Mouse (Mus musculus): ENCODE results near the gene Hap1.
"Not testable (repeated sequence)": the region's sequence is repeated elsewhere in the genome, so short reads cannot be mapped to it uniquely, and the experiment has no call there.

The Hap1 gene

DNA sequence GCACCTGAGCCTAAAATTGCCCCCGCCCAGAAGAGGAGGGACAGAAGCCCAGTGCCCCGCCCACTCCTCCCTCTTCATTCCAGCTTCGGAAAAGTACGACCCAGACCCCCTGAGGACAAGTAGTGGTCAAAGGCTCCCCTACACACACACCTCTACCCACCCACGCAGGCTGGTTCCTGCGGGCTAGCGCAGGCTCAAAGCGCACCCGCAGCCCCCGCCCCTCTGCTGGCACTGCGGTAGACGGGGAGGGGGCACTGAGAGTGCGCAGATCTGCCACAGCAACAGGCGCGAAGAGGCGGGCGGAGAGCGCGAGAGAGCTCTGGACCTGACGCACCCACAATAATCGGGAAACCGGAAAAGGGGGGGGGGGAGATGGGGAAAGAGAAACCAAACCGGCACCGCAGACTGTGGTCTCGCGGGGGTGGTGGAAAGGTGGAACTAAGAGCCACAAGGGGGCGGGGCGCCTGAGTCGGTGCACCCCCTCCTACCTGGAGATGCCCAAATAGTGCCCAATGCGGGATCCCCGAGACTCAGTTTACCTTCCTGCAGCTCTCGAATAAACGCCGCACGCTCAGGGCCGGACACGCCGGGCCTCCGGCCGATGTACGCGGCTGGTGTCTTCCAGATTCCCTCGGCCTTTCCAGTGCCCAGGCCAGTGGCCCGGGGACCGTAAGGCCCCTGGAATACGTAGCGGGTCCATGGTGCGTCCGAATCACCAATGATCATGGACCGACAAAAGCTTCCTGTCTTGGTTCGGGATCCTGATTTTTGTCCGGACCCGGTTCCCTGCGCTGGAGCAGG lies 577 bp downstream of the Hap1 start:
- DNase-seq (ENCODE audit: low spot score) = peak; percentile 15

- DNase-seq (ENCODE audit: low spot score) = no peak
Observed at GRCm38 (mm10) chr11:100352076-100352857, 3.7 kb downstream of the Hap1 start.

DNA sequence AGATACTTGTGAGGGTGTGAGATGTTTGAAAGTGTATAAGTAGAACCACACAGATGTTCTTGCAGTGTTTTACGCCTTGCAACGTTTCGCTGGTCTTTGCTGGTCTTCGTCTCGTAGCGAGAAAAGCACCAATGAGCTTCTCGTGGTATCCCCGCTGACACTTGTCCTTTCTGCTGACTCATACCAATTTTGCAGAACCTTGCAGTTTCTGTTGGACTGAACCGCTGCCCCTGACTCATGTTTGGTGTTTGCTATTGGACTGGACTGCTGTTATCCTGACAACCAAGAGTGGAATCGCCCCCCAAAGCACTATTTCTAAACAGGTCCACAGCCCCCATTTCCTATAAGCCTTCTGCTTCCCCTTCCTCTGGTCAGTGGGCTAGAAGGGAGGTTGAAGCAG lies 11.7 kb downstream of the Hap1 start:
- DNase-seq (ENCODE audit: low spot score) = no peak

DNA sequence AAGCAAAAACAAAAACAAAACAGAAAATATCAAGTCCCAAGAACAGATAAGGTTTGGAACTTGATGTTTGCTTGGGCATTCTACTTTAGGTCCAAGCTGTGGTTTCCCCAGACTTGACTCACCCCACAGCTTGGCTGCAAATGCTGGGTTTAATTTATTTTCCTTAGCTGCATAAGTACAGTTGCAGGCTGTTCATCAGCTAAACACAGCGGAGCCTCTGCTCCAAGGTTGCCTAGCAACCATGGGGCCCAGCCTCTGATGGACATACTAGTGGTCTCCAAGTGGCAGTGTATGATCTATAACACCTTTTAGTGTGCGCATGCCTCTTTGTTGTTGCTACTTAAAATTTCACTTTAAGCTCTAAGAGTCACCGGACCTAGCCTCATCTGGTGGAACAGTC lies 20.2 kb downstream of the Hap1 start:
- DNase-seq (ENCODE audit: low spot score) = no peak

DNA sequence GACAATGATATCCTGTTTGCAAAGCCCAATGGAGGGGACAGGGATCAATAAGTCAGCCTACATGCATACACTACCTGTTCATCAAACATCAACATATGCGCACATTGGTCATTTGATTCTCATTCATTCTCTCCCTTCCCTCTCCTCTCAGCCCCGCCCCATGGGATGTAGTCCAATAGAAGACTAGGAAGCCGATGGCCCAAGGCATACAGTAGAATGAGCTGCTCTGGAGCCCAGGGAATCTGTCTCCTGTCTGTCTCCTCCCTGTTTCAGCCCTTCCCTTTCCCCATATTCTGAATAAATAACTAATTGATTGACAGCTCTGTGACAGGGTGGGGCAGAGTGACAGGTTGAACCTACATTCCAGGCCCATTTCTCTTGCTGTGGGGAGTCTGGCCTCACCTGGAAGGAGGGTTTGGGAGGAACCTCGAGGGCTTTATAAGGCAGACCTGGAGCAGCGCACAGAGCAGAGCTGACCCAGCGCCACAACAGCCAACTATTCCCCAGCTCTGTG lies 21.9 kb downstream of the Hap1 start, which contains the start of gene Gast:
Gast (plus strand) TSS at position 464 of the 514 bp plus-strand sequence.
- DNase-seq (ENCODE audit: low spot score) = no peak

- no peak for DNase-seq (ENCODE audit: low spot score)
Observed at GRCm38 (mm10) chr11:100332766-100333515, 23.0 kb downstream of the Hap1 start.

DNA sequence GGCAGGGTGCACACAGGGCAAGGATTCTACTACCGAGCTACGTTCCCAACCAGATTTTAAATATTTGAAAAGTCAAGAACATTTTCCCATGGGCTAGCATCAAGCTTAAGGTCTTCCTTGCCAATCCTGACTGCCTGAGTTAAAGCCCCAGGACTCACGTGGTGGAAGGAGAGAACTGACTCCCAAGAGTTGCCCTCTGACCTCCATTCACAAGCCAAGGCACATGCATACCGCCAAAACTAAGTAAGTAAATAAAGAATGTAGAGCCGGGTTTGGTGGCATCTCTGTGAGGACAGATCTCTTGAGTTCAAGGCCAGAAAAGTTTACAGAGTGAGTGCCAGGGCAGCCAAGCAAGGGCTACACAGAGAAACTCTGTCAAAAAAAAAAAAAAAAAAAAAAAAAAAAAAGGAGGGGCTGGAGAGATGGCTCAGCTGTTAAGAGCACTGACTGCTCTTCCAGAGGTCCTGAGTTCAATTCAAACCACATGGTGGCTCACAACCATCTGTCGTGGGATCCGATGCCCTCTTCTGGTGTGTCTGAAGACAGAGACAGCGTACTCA lies 25.0 kb downstream of the Hap1 start:
- DNase-seq (ENCODE audit: low spot score) = not testable (repeated sequence)

- DNase-seq (ENCODE audit: low spot score) = no peak
Observed at GRCm38 (mm10) chr11:100330235-100330634, 25.7 kb downstream of the Hap1 start.

DNA sequence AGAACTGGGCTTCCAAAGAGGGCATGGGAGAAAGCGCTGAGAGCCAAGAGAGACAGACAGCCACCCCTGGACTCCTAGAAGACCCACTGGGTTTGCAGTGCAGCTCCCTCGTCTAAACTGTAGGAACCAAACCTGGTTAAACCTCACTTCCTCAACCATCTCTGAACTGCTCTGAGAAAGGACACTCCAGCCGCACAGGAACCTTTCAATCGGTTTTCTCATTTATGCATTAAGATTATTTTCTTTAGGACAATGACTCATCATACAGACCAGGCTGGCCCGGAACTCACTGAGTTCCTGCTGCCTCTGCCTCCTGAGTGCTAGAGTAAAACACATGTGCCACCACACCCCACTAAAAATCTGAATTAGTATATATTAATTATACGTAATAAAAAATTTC lies 28.2 kb downstream of the Hap1 start:
- DNase-seq (ENCODE audit: low spot score) = no peak

DNA sequence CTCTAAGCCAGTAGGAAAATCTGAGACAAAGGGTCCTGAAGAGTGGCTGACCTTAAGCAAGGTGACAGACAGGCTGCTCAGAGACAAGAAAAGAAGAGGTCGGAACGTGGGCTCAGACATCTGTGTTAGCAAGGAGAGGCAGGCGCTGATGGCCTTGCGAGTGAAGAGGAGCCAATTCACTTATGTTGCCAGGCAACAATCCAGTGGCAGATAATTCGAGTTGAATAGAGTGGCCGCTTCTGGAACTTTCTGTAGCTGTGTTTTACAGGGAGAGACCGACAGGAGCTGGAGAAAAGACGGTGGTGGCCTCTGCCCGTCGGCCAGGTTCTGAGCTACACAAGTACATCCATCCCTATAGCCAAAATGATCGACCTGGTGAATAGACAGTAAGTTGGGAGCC lies 28.6 kb downstream of the Hap1 start:
- no peak for DNase-seq (ENCODE audit: low spot score)

DNA sequence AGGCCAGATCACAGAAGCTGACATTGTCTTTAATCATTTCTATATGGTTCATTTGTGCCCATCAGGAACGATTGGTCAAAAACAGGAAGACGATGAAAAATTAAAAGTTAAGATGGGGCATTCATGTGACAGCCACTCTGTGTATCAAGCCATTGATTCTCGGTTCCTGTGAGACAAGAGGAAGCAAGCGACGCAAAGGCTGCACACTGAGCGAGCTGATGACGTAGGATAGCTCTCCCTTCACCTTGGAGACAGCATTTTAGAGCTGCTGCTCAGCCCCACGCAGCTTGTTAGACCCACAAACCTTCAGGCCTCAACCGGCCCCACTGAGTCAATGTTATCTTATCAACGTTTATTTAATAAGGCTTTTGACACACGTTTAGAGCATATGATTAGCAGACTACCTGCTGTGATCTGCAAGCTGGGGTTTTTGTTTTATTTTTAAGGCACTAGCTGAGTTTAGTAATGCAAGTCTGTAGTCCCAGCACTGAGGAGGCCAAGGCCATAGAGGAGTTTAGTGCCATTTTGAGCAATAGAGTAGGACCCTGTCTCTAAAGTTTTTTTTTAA lies 30.8 kb downstream of the Hap1 start:
- DNase-seq (ENCODE audit: low spot score) = no peak

DNA sequence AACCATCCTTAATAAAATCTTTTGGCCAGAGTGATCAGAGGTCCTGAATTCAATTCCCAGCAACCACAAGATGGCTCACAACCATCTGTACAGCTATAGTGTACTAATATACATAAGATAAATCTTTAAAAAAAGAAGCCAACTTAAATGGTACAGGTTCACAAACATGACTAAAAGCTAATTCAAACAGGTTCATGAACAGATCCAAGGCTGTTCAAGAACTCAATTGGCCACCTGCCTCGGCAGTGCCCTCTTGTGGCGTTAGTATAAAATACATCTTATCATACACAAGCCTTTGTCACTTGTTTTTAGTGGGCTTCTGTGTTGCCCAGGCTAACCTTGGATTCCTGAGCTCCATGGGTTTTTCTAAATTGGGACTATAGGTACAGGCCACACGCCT lies 32.4 kb downstream of the Hap1 start:
- DNase-seq (ENCODE audit: low spot score) = peak; percentile 31

DNA sequence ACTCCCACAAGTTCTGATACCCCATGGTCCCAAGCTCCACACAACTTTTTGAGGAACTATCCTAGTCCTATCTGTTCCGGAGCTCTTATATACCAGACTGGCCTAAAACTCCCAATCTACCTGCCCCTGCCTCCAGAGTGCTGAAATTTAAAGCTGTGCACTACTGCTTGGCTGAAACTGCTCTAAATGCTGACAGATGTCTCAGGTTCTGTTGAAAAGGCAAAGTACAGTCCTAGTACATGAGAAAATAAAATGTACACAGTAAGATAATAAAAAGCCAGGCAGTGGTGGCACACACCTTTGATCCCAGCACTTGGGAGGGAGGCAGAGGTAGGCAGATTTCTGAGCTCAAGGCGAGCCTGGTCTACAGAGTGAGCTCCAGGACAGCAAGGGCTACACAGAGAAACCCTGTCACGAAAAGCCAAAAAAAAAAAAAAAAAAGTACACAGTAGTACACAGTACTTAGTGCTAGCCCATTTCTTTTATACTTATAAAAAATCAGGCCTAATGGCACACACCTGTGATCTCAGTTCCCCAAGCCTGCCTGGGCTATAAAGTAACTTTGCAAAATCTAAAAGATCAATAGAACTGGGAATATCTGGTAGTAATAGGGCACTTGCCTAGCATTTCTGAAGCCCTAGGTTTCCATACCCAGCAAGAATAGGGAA lies 33.2 kb downstream of the Hap1 start:
- no peak for DNase-seq (ENCODE audit: low spot score)

DNA sequence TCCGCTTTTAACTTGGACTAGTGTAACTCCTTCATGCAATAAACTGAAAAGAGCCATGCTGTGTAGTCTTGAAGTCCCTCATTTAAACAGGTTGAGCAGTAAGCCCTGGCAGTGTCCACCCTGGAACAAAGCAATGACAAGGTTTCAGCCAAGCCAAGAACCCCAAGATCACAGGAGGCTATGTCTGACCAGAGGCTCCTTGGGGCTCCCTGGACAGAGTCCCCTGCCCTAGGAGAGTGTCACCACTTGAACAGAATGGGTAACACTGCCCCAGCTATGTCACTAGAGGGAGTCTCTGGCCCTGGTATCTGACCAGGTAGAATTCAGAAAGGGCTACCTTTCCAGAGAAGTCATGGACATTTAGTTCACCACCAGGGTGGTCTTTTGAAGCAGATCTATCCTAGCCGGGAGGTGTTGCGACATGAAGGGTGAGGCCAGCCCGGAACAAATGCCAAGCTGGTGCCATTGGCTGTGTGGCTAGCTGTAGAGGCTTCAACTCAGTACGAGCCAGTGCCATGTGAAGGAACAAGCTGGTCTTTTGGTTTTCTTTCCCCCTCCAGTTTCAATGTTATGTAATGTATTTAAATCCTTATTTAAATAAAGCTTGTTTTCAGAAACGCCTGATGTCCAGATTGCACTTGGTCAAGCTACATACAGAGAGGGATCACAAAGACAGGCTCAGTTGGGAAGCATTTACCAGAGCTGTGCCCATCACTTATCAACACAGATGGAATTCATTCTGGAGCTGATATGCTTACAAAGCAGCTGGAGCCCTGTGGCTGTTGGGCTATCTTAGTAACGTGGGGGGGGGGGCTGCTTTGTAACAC lies 34.2 kb downstream of the Hap1 start:
- DNase-seq (ENCODE audit: low spot score) = not testable (repeated sequence)

DNA sequence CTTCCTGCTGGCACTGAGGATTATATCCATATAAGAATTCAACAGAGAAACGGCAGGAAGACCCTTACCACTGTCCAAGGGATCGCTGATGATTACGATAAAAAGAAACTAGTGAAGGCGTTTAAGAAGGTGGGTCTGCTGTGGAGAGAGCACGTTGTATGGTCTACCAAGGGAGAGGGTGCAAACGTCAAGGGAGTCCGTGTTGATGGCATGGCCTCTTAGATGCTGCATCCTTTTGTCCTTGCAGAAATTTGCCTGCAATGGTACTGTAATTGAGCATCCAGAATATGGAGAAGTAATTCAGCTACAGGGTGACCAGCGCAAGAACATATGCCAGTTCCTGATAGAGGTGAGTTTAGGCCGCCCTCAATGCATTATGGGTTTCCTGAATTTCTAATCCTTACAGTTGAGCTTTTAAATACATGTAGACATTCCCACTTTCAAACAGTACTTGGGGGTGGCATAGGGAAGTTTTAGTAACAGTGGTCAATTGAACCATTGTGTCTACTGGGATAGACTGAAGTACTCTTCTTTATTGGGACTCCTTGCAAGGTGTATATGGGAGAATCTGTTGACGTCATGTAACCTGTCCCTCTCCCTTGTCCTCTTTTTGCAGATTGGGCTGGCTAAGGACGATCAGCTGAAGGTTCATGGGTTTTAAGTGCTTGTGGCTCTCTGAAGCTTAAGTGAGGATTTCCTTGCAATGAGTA lies 35.1 kb downstream of the Hap1 start:
- not testable (repeated sequence) for DNase-seq (ENCODE audit: low spot score)

GRCm38 (mm10) chr11:100320172-100320630 lies 35.7 kb downstream of the Hap1 start:
- peak; percentile 90 for DNase-seq (ENCODE audit: low spot score)

GRCm38 (mm10) chr11:100319492-100320171 lies 36.3 kb downstream of the Hap1 start, which contains the start of gene Eif1:
Gene Eif1 (plus strand): TSS chr11:100319885.
- peak; percentile 100 for DNase-seq (ENCODE audit: low spot score)
